Mouse (Mus musculus): Measurements from ENCODE around the gene Ift88. TPM values are rescaled to one million over a fixed set of nuclear protein-coding genes. Genes with fewer than 3 reads are reported as not detected.

The Ift88 gene
- total and polyA plus RNA-seq, 3 experiments, result 6.7 to 12.3 (median 8.1) TPM

GRCm38 (mm10) chr14:57489696-57490095 is 65.8 kb downstream of the Ift88 start:
- Histone ChIP-seq H3K36me3 (replicated peaks in 1 of 2; ENCODE audit: control insufficient read depth in 1 of 2, insufficient read depth in 1 of 2, low read length in 1 of 2) (peaks cover 0 to 7% of the 10 kb centered on the region in 2 experiments), H3K4me3 (replicated peaks in 1 of 3; ENCODE audit: low read depth in 2 of 3, low read length in 2 of 3, poor library complexity in 1 of 3) (no peak overlapping the region), H3K27me3 (replicated peaks) (no peaks in the 10 kb centered on the region), H3K27ac (ENCODE audit: insufficient read depth, low read depth) (no peak overlapping the region), H3K9ac (ENCODE audit: insufficient read depth, low read depth) (no peak overlapping the region), H3K9me3 (replicated peaks; ENCODE audit: low read length) (no peaks in the 10 kb centered on the region), H3K4me1 (ENCODE audit: control insufficient read depth in 1 of 2, insufficient read depth in 2 of 2) (peaks cover 0 to 8% of the 10 kb centered on the region in 2 experiments; a peak in 3 of 4 replicates), H3K4me2 (ENCODE audit: insufficient read depth, low read depth, poor library complexity, severe bottlenecking) (no peak overlapping the region), H3K79me2 (replicated peaks; ENCODE audit: control insufficient read depth, extremely low read depth, insufficient read depth, poor library complexity, severe bottlenecking) (no peaks in the 10 kb centered on the region)
- DNase-seq (ENCODE audit: extremely low read depth), result no peak
- in situ Hi-C loops (cut with MboI; ENCODE audit: low pct_ligation_motif_present, low pct_unique_long_range_greater_than_20kb, low sequenced_read_pairs), result no loop called here
- TF ChIP-seq EP300 (IDR thresholded peaks at IDR 0.05; ENCODE audit: low read length), result no peak
- no peak for TF ChIP-seq JUND (conservative IDR thresholded peaks at IDR 0.05; ENCODE audit: low read depth, low read length)
- TF ChIP-seq MYC (IDR thresholded peaks at IDR 0.05; ENCODE audit: low read depth, low read length), result no peak
- no peak for TF ChIP-seq RAD21 (IDR thresholded peaks at IDR 0.05; ENCODE audit: low read depth, low read length)
- TF ChIP-seq MXI1 (IDR thresholded peaks at IDR 0.05; ENCODE audit: low read depth, low read length), result no peak
- TF ChIP-seq HCFC1 (IDR thresholded peaks at IDR 0.05; ENCODE audit: low read depth, low read length), result no peak
- TF ChIP-seq ELF1 (IDR thresholded peaks at IDR 0.05; ENCODE audit: low read depth, low read length), result no peak
- no peak for TF ChIP-seq KAT2A (IDR thresholded peaks at IDR 0.05; ENCODE audit: insufficient replicate concordance, low read length)
- no peak for TF ChIP-seq TBP (conservative IDR thresholded peaks at IDR 0.05; ENCODE audit: low read depth, low read length)
- no peak for TF ChIP-seq NELFE (IDR thresholded peaks at IDR 0.05; ENCODE audit: low read depth, low read length)
- no peak for TF ChIP-seq USF1 (IDR thresholded peaks at IDR 0.05; ENCODE audit: low read depth, low read length)
- no peak for TF ChIP-seq ZMIZ1 (IDR thresholded peaks at IDR 0.05; ENCODE audit: low read depth, low read length)
- no peak for TF ChIP-seq ETS1 (conservative IDR thresholded peaks at IDR 0.05; ENCODE audit: low read depth, low read length)
- TF ChIP-seq MEF2A (IDR thresholded peaks at IDR 0.05; ENCODE audit: borderline replicate concordance, low read depth, low read length), result no peak
- TF ChIP-seq IRF4 (IDR thresholded peaks at IDR 0.05; ENCODE audit: low read depth, low read length), result no peak
- TF ChIP-seq POLR2AphosphoS2 (IDR thresholded peaks at IDR 0.05; ENCODE audit: low read depth, low read length), result no peak
- dilution Hi-C loops (cut with MboI; ENCODE audit: extremely low pct_ligation_motif_present, extremely low pct_unique_long_range_greater_than_20kb, low sequenced_read_pairs), result no loop called here

GRCm38 (mm10) chr14:57493840-57494239 is 70.0 kb downstream of the Ift88 start:
- Histone ChIP-seq H3K9ac (ENCODE audit: insufficient read depth, low read depth) (no peak overlapping the region), H3K27ac (ENCODE audit: insufficient read depth, low read depth) (no peak overlapping the region), H3K9me3 (replicated peaks; ENCODE audit: low read length) (no peaks in the 10 kb centered on the region), H3K4me1 (ENCODE audit: control insufficient read depth in 1 of 2, insufficient read depth in 2 of 2) (peaks cover 0 to 8% of the 10 kb centered on the region in 2 experiments; a peak in 3 of 4 replicates), H3K4me3 (replicated peaks in 1 of 3; ENCODE audit: low read depth in 2 of 3, low read length in 2 of 3, poor library complexity in 1 of 3) (no peak overlapping the region), H3K4me2 (ENCODE audit: insufficient read depth, low read depth, poor library complexity, severe bottlenecking) (no peak overlapping the region), H3K36me3 (replicated peaks in 1 of 2; ENCODE audit: control insufficient read depth in 1 of 2, insufficient read depth in 1 of 2, low read length in 1 of 2) (peaks cover 0 to 10% of the 10 kb centered on the region in 2 experiments), H3K79me2 (replicated peaks; ENCODE audit: control insufficient read depth, extremely low read depth, insufficient read depth, poor library complexity, severe bottlenecking) (no peaks in the 10 kb centered on the region), H3K27me3 (replicated peaks) (no peaks in the 10 kb centered on the region)
- TF ChIP-seq KAT2A (IDR thresholded peaks at IDR 0.05; ENCODE audit: insufficient replicate concordance, low read length) (no peak), NELFE (IDR thresholded peaks at IDR 0.05; ENCODE audit: low read depth, low read length) (no peak), ZNF384 (IDR thresholded peaks at IDR 0.05; ENCODE audit: low read depth, low read length) (no peak), ELF1 (IDR thresholded peaks at IDR 0.05; ENCODE audit: low read depth, low read length) (no peak), E2F4 (IDR thresholded peaks at IDR 0.05; ENCODE audit: insufficient replicate concordance, low read depth, low read length) (no peak)
- in situ Hi-C loops (cut with MboI; ENCODE audit: low pct_ligation_motif_present, low pct_unique_long_range_greater_than_20kb, low sequenced_read_pairs) (no loop called here), dilution Hi-C loops (cut with MboI; ENCODE audit: extremely low pct_ligation_motif_present, extremely low pct_unique_long_range_greater_than_20kb, low sequenced_read_pairs) (no loop called here)
- no peak for DNase-seq (ENCODE audit: extremely low read depth)
